Mouse (Mus musculus) midbrain, postnatal 0 days (tissue): ENCODE data around the gene Aldoart2. TPM values are rescaled to one million over a fixed set of nuclear protein-coding genes. Genes with fewer than 3 reads are reported as not detected.

Experiments used
- ATAC-seq: fragments of 200-750 bp; cut with Nextera tagmentation; 2 replicates; pipeline ENCODE4 v1.8.0; 2017; ENCODE audit warnings: moderate number of reproducible peaks, mild to moderate bottlenecking, moderate TSS enrichment, moderate library complexity; ENCODE audit not compliant: low FRiP score
- DNase-seq: peaks from one replicate; pipeline ENCODE4 v3.0.0-alpha.2; 2015; ENCODE audit warnings: low spot score
- H3K27ac ChIP-seq: fragments of 300-500 bp; sonication (generic); 2 replicates; pipeline ENCODE4 v1.5.1; 2014; ENCODE audit warnings: low read depth, mild to moderate bottlenecking, low read length, mixed read lengths
- H3K27me3 ChIP-seq: fragments of 300-500 bp; sonication (generic); 2 replicates; pipeline ENCODE4 v1.6.1; 2014; ENCODE audit warnings: low read length, control low read depth, mixed read lengths; ENCODE audit not compliant: insufficient read depth
- H3K36me3 ChIP-seq: fragments of 300-500 bp; sonication (generic); 2 replicates; pipeline ENCODE4 v1.6.1; 2014; ENCODE audit warnings: low read length, control low read depth, mixed read lengths; ENCODE audit not compliant: insufficient read depth
- H3K4me1 ChIP-seq: fragments of 300-500 bp; sonication (generic); 2 replicates; pipeline ENCODE4 v1.6.1; 2014; ENCODE audit warnings: mild to moderate bottlenecking, control low read depth, antibody characterized with exemption, low read length, mixed read lengths; ENCODE audit not compliant: insufficient read depth
- H3K4me2 ChIP-seq: fragments of 300-500 bp; sonication (generic); 2 replicates; pipeline ENCODE4 v1.6.1; 2014; ENCODE audit warnings: low read depth, mild to moderate bottlenecking, low read length, mixed read lengths; ENCODE audit not compliant: poor library complexity, severe bottlenecking
- H3K4me3 ChIP-seq: fragments of 300-500 bp; sonication (generic); 2 replicates; pipeline ENCODE4 v1.5.1; 2014; ENCODE audit warnings: low read depth, mild to moderate bottlenecking, low read length, moderate library complexity
- H3K9ac ChIP-seq: fragments of 300-500 bp; sonication (generic); replicated peaks from 2 replicates; pipeline ENCODE4 v1.6.1; 2014; ENCODE audit warnings: mild to moderate bottlenecking, low read length, moderate library complexity, mixed read lengths; ENCODE audit not compliant: poor library complexity, severe bottlenecking
- H3K9me3 ChIP-seq: fragments of 300-500 bp; sonication (generic); 2 replicates; pipeline ENCODE4 v1.6.1; 2016; ENCODE audit warnings: low read length, control low read depth
- CTCF ChIP-seq: IDR thresholded peaks from 2 replicates; pipeline ENCODE4 v1.5.1; 2016; ENCODE audit warnings: antibody characterized with exemption, mild to moderate bottlenecking
- WGBS: fragments of 180-500 bp; shearing (Covaris S2); extraction: QIAGEN DNeasy Blood & Tissue Kit; methylation state at CpG from one replicate; pipeline ENCODE4 v1.1.7; 2014; 5-methylcytosine and 5-hydroxymethylcytosine counted together
- polyA plus RNA-seq: library from polyadenylated mRNA; unstranded; fragments of >200 nt; fragmentation: Nextera tagmentation; extraction: Ambion mirVana; gene quantifications from 2 replicates; pipeline ENCODE4 v1.2.1, GENCODE M21; 2015
- total RNA-seq: library from RNA; depleted of rRNA; stranded (reverse); fragments of >200 nt; gene quantifications from 2 replicates; pipeline ENCODE4 v1.2.3, GENCODE M21; 2014

The Aldoart2 gene
- total and polyA plus RNA-seq, 2 experiments from 2014 or later = not detected

- Histone ChIP-seq H3K36me3 (peaks cover 5% of the 10 kb centered on the region; the same call in 1 of the 2 replicates), H3K4me3 (peak overlapping the region; percentile 50), H3K27me3 (peaks cover 37% of the 10 kb centered on the region), H3K4me2 (peak overlapping the region; percentile 93), H3K4me1 (0 out of 2 replicates have a peak, but pooled peaks cover 4% of the 10 kb centered on the region), H3K9me3 (no peaks in the 10 kb centered on the region), H3K27ac (no peak overlapping the region), H3K9ac (peak overlapping the region; percentile 57; the same call in 1 of the 2 replicates)
- DNase-seq (no peak), ATAC-seq (no peak)
- WGBS = 4% methylated on average over 7 of the region's 7 CpGs
- no peak for TF ChIP-seq CTCF
These were observed 33.5 kb downstream of the Aldoart2 start for GRCm38 (mm10) chr12:55598537-55598886.

- no peaks in the 10 kb centered on the region for H3K9me3 ChIP-seq
- H3K4me2 ChIP-seq = peak within 1 kb of the TSS; percentile 93
- peak within 1 kb of the TSS; percentile 50 for H3K4me3 ChIP-seq
- peak within 1 kb of the TSS; percentile 57 for H3K9ac ChIP-seq
- H3K27me3 ChIP-seq = peaks cover 37% of the 10 kb centered on the region
- no peak within 1 kb of the TSS for H3K27ac ChIP-seq
- ATAC-seq = peak; percentile 67
- no peak for TF ChIP-seq CTCF
- WGBS = under 1% methylated on average over 66 of the region's 77 CpGs
- peaks cover 6% of the 10 kb centered on the region; the same call in 1 of the 2 replicates for H3K36me3 ChIP-seq
- H3K4me1 ChIP-seq = 0 out of 2 replicates have a peak, but pooled peaks cover 4% of the 10 kb centered on the region
- no peak for DNase-seq
These were observed 34.0 kb downstream of the Aldoart2 start, which contains the start of gene Insm2 for GRCm38 (mm10) chr12:55598887-55599561. Gene Insm2, plus strand, starts transcription at chr12:55599427.

GRCm38 (mm10) chr12:55599639-55600502 lies 34.8 kb downstream of the Aldoart2 start:
- WGBS = 1% methylated on average over 91 of the region's 109 CpGs
- Histone ChIP-seq H3K36me3 (peaks cover 6% of the 10 kb centered on the region; the same call in 1 of the 2 replicates), H3K27me3 (peaks cover 37% of the 10 kb centered on the region), H3K4me1 (0 out of 2 replicates have a peak, but pooled peaks cover 4% of the 10 kb centered on the region), H3K9me3 (no peaks in the 10 kb centered on the region), H3K4me2 (peak overlapping the region; percentile 93), H3K27ac (no peak overlapping the region), H3K9ac (peak overlapping the region; percentile 57), H3K4me3 (peak overlapping the region; percentile 50)
- DNase-seq (no peak), ATAC-seq (peak; percentile 55)
- TF ChIP-seq CTCF = no peak

DNA sequence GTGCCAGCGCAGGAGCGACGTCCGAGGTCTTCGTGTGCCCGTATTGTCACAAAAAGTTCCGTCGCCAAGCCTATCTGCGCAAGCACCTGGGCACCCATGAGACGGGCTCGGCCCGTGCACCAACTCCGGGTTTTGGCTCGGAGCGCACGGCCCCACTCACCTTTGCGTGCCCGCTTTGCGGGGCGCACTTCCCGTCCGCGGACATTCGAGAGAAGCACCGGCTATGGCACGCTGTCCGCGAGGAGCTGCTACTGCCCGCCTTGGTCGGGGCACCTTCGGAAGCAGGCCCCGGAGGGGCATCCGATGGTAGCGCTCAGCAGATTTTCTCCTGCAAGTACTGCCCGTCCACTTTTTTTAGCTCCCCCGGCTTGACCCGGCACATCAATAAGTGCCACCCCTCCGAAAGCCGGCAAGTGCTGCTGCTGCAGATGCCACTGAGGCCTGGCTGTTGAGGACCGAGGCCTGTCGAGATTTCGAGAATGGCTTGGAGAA lies 35.5 kb downstream of the Aldoart2 start:
- WGBS = 10% methylated on average over 42 of the region's 42 CpGs
- Histone ChIP-seq H3K36me3 (peaks cover 6% of the 10 kb centered on the region; the same call in 1 of the 2 replicates), H3K9me3 (no peaks in the 10 kb centered on the region), H3K4me1 (0 out of 2 replicates have a peak, but pooled peaks cover 4% of the 10 kb centered on the region), H3K27ac (no peak overlapping the region), H3K4me2 (peak overlapping the region; percentile 93), H3K4me3 (peak overlapping the region; percentile 50; the same call in 1 of the 2 replicates), H3K9ac (no peak overlapping the region), H3K27me3 (peaks cover 37% of the 10 kb centered on the region)
- 0 out of 2 replicates have a peak, but pooled peaks have one; percentile 15 for ATAC-seq
- no peak for DNase-seq
- TF ChIP-seq CTCF = no peak

DNA sequence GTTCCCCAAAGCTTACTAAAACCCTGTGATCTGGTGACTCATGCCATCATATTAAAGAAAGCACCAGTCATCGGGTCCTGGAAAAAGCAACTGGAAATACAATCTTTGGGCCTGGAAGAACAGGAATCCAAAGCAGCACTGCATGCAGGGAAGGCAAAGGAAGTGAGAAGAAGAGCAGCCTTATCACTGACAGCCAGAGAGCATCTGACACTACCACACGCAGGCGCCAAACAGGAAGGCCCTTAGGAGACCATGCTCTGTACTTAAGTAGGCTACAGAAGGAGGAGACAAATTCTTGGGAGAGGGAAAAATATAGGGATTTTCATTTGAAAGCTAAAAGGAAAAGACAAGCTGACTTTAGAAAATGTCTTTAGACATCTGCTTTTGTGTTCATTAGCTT lies 39.4 kb downstream of the Aldoart2 start:
- no peak overlapping the region for H3K27ac ChIP-seq
- TF ChIP-seq CTCF = no peak
- no peak for ATAC-seq

More for the DNA sequence above, 39.4 kb downstream of the Aldoart2 start:
- Histone ChIP-seq H3K9me3 (no peaks in the 10 kb centered on the region), H3K36me3 (peaks cover 6% of the 10 kb centered on the region; the same call in 1 of the 2 replicates), H3K4me3 (no peak overlapping the region), H3K4me1 (no peaks in the 10 kb centered on the region), H3K27me3 (peaks cover 17% of the 10 kb centered on the region), H3K4me2 (no peak overlapping the region), H3K9ac (no peak overlapping the region)
- 77% methylated on average over 3 of the region's 3 CpGs for WGBS
- no peak for DNase-seq
